Mouse (Mus musculus): ENCODE results near the gene Il4ra. TPM values are rescaled to one million over a fixed set of nuclear protein-coding genes. Genes with fewer than 3 reads are reported as not detected.

Gene Il4ra
- polyA plus RNA-seq, 1 experiment from 2014 or later: 5.6 TPM

- no peak overlapping the region for H3K4me2 ChIP-seq (ENCODE audit: low read length)
- H3K9me3 ChIP-seq (ENCODE audit: control insufficient read depth, low read length): no peaks in the 10 kb centered on the region
- H3K4me1 ChIP-seq (ENCODE audit: control insufficient read depth, insufficient read depth, low read depth, low read length): no peaks in the 10 kb centered on the region
- H3K9ac ChIP-seq (ENCODE audit: low read depth, low read length): no peak overlapping the region
- H3K27ac ChIP-seq (ENCODE audit: low read depth, low read length): no peak overlapping the region
- ATAC-seq: no peak
- no peaks in the 10 kb centered on the region for H3K36me3 ChIP-seq (ENCODE audit: control insufficient read depth, insufficient read depth, low read length)
- WGBS: 81% methylated on average over 4 of the region's 4 CpGs
- no peaks in the 10 kb centered on the region for H3K27me3 ChIP-seq (replicated peaks; ENCODE audit: control insufficient read depth, insufficient read depth, low read length)
- no peak overlapping the region for H3K4me3 ChIP-seq (ENCODE audit: low read length)
Observed at GRCm38 (mm10) chr7:125599373-125599973, 47.6 kb downstream of the Il4ra start.

GRCm38 (mm10) chr7:125600136-125600535, 48.2 kb downstream of the Il4ra start:
- Histone ChIP-seq H3K4me3 (ENCODE audit: low read length) (no peak overlapping the region), H3K4me2 (ENCODE audit: low read length) (no peak overlapping the region), H3K36me3 (ENCODE audit: control insufficient read depth, insufficient read depth, low read length) (no peaks in the 10 kb centered on the region), H3K9ac (ENCODE audit: low read depth, low read length) (no peak overlapping the region), H3K27me3 (replicated peaks; ENCODE audit: control insufficient read depth, insufficient read depth, low read length) (no peaks in the 10 kb centered on the region), H3K27ac (ENCODE audit: low read depth, low read length) (no peak overlapping the region), H3K4me1 (ENCODE audit: control insufficient read depth, insufficient read depth, low read depth, low read length) (no peaks in the 10 kb centered on the region), H3K9me3 (ENCODE audit: control insufficient read depth, low read length) (no peaks in the 10 kb centered on the region)
- no peak for ATAC-seq
- WGBS: 76% methylated on average over 10 of the region's 10 CpGs

- no peak overlapping the region for H3K27ac ChIP-seq (ENCODE audit: low read depth, low read length)
- H3K9me3 ChIP-seq (ENCODE audit: control insufficient read depth, low read length): no peaks in the 10 kb centered on the region
- no peaks in the 10 kb centered on the region for H3K36me3 ChIP-seq (ENCODE audit: control insufficient read depth, insufficient read depth, low read length)
- no peak overlapping the region for H3K9ac ChIP-seq (ENCODE audit: low read depth, low read length)
- no peak overlapping the region for H3K4me2 ChIP-seq (ENCODE audit: low read length)
- no peaks in the 10 kb centered on the region for H3K4me1 ChIP-seq (ENCODE audit: control insufficient read depth, insufficient read depth, low read depth, low read length)
- ATAC-seq: no peak
- no peak overlapping the region for H3K4me3 ChIP-seq (ENCODE audit: low read length)
- 58% methylated on average over 6 of the region's 6 CpGs for WGBS
- H3K27me3 ChIP-seq (replicated peaks; ENCODE audit: control insufficient read depth, insufficient read depth, low read length): no peaks in the 10 kb centered on the region
Observed at GRCm38 (mm10) chr7:125600612-125601279, 48.8 kb downstream of the Il4ra start.

- Histone ChIP-seq H3K4me3 (ENCODE audit: low read length) (no peak overlapping the region), H3K9ac (ENCODE audit: low read depth, low read length) (no peak overlapping the region), H3K4me1 (ENCODE audit: control insufficient read depth, insufficient read depth, low read depth, low read length) (no peaks in the 10 kb centered on the region), H3K9me3 (ENCODE audit: control insufficient read depth, low read length) (no peaks in the 10 kb centered on the region), H3K27me3 (replicated peaks; ENCODE audit: control insufficient read depth, insufficient read depth, low read length) (no peaks in the 10 kb centered on the region), H3K27ac (ENCODE audit: low read depth, low read length) (no peak overlapping the region), H3K4me2 (ENCODE audit: low read length) (no peak overlapping the region), H3K36me3 (ENCODE audit: control insufficient read depth, insufficient read depth, low read length) (no peaks in the 10 kb centered on the region)
- no peak for ATAC-seq
- WGBS: 90% methylated on average over 6 of the region's 6 CpGs
Observed at GRCm38 (mm10) chr7:125601280-125601670, 49.4 kb downstream of the Il4ra start.

- Histone ChIP-seq H3K27ac (ENCODE audit: low read depth, low read length) (no peak overlapping the region), H3K4me2 (ENCODE audit: low read length) (no peak overlapping the region), H3K9ac (ENCODE audit: low read depth, low read length) (no peak overlapping the region), H3K4me3 (ENCODE audit: low read length) (no peak overlapping the region), H3K9me3 (ENCODE audit: control insufficient read depth, low read length) (no peaks in the 10 kb centered on the region), H3K36me3 (ENCODE audit: control insufficient read depth, insufficient read depth, low read length) (no peaks in the 10 kb centered on the region), H3K27me3 (replicated peaks; ENCODE audit: control insufficient read depth, insufficient read depth, low read length) (no peaks in the 10 kb centered on the region), H3K4me1 (ENCODE audit: control insufficient read depth, insufficient read depth, low read depth, low read length) (no peaks in the 10 kb centered on the region)
- no peak for ATAC-seq
- 77% methylated on average over 11 of the region's 11 CpGs for WGBS
Observed at GRCm38 (mm10) chr7:125601821-125602448, 50.0 kb downstream of the Il4ra start.

GRCm38 (mm10) chr7:125603185-125603631, 51.3 kb downstream of the Il4ra start, which contains the start of gene Il21r:
Gene Il21r, plus strand, starts transcription at chr7:125603429.
- Histone ChIP-seq H3K36me3 (ENCODE audit: control insufficient read depth, insufficient read depth, low read length) (no peaks in the 10 kb centered on the region), H3K27me3 (replicated peaks; ENCODE audit: control insufficient read depth, insufficient read depth, low read length) (no peaks in the 10 kb centered on the region), H3K4me1 (ENCODE audit: control insufficient read depth, insufficient read depth, low read depth, low read length) (no peaks in the 10 kb centered on the region), H3K27ac (ENCODE audit: low read depth, low read length) (no peak within 1 kb of the TSS), H3K9me3 (ENCODE audit: control insufficient read depth, low read length) (no peaks in the 10 kb centered on the region), H3K4me2 (ENCODE audit: low read length) (no peak within 1 kb of the TSS), H3K4me3 (ENCODE audit: low read length) (no peak within 1 kb of the TSS), H3K9ac (ENCODE audit: low read depth, low read length) (no peak within 1 kb of the TSS)
- 79% methylated on average over 11 of the region's 11 CpGs for WGBS
- ATAC-seq: no peak

- no peak for ATAC-seq
- Histone ChIP-seq H3K9me3 (ENCODE audit: control insufficient read depth, low read length) (no peaks in the 10 kb centered on the region), H3K4me2 (ENCODE audit: low read length) (no peak overlapping the region), H3K9ac (ENCODE audit: low read depth, low read length) (no peak overlapping the region), H3K27ac (ENCODE audit: low read depth, low read length) (no peak overlapping the region), H3K4me3 (ENCODE audit: low read length) (no peak overlapping the region), H3K36me3 (ENCODE audit: control insufficient read depth, insufficient read depth, low read length) (no peaks in the 10 kb centered on the region), H3K4me1 (ENCODE audit: control insufficient read depth, insufficient read depth, low read depth, low read length) (no peaks in the 10 kb centered on the region), H3K27me3 (replicated peaks; ENCODE audit: control insufficient read depth, insufficient read depth, low read length) (no peaks in the 10 kb centered on the region)
- 87% methylated on average over 12 of the region's 12 CpGs for WGBS
Observed at GRCm38 (mm10) chr7:125604362-125605319, 52.7 kb downstream of the Il4ra start.

- no peak overlapping the region for H3K4me3 ChIP-seq (ENCODE audit: low read length)
- no peaks in the 10 kb centered on the region for H3K9me3 ChIP-seq (ENCODE audit: control insufficient read depth, low read length)
- H3K27me3 ChIP-seq (replicated peaks; ENCODE audit: control insufficient read depth, insufficient read depth, low read length): no peaks in the 10 kb centered on the region
- no peak overlapping the region for H3K4me2 ChIP-seq (ENCODE audit: low read length)
- H3K9ac ChIP-seq (ENCODE audit: low read depth, low read length): no peak overlapping the region
- H3K4me1 ChIP-seq (ENCODE audit: control insufficient read depth, insufficient read depth, low read depth, low read length): no peaks in the 10 kb centered on the region
- no peak for ATAC-seq
- H3K27ac ChIP-seq (ENCODE audit: low read depth, low read length): no peak overlapping the region
- 64% methylated on average over 4 of the region's 4 CpGs for WGBS
- H3K36me3 ChIP-seq (ENCODE audit: control insufficient read depth, insufficient read depth, low read length): no peaks in the 10 kb centered on the region
Observed at GRCm38 (mm10) chr7:125605725-125606139, 53.8 kb downstream of the Il4ra start.
